Mouse (Mus musculus) cerebellum, postnatal 4 days (tissue): ENCODE measurements at regions not wholly inside any gene's neighbourhood (a gene's known extent, or its start where the extent isn't known, plus 50 kb on each side); places are given as distances from the start of the nearest gene placed in this dataset.

ENCODE experiments used
- DNase-seq, 2 experiments: peaks; one replicate each; pipeline ENCODE4 v3.0.0; 2022; ENCODE audit warnings: low spot score in 2 of 2, mixed read lengths in 1 of 2

GRCm38 (mm10) chr10:8072463-8072862, 116.4 kb upstream of the Tab2 start:
- no peak for DNase-seq

- no peak for DNase-seq
Measured at GRCm38 (mm10) chr10:8071858-8072257, 115.8 kb upstream of the Tab2 start.

- no peak for DNase-seq
Measured at GRCm38 (mm10) chr10:8070472-8070871, 114.4 kb upstream of the Tab2 start.

GRCm38 (mm10) chr10:8066926-8067325, 110.9 kb upstream of the Tab2 start:
- DNase-seq = no peak

- no peak for DNase-seq
Measured at GRCm38 (mm10) chr10:8065746-8066145, 109.7 kb upstream of the Tab2 start.

- no peak for DNase-seq
Measured at GRCm38 (mm10) chr10:8064281-8064680, 108.3 kb upstream of the Tab2 start.

- peak in 1 of 2 experiments; percentile 36 for DNase-seq
Measured at GRCm38 (mm10) chr10:8063458-8064090, 107.5 kb upstream of the Tab2 start.

- DNase-seq = no peak
Measured at GRCm38 (mm10) chr10:8060987-8061386, 105.0 kb upstream of the Tab2 start.

- DNase-seq = no peak
Measured at GRCm38 (mm10) chr10:8059769-8060168, 103.7 kb upstream of the Tab2 start.

GRCm38 (mm10) chr10:8057855-8058254, 101.8 kb upstream of the Tab2 start:
- DNase-seq = no peak

GRCm38 (mm10) chr10:8055293-8055692, 99.3 kb upstream of the Tab2 start:
- no peak for DNase-seq

GRCm38 (mm10) chr10:8043416-8044163, 87.6 kb upstream of the Tab2 start:
- DNase-seq = no peak

GRCm38 (mm10) chr10:8042306-8042705, 86.3 kb upstream of the Tab2 start:
- DNase-seq = no peak

GRCm38 (mm10) chr10:8041790-8042189, 85.8 kb upstream of the Tab2 start:
- no peak for DNase-seq

- no peak for DNase-seq
Measured at GRCm38 (mm10) chr10:8037986-8038631, 82.1 kb upstream of the Tab2 start.

GRCm38 (mm10) chr10:8036293-8036692, 80.3 kb upstream of the Tab2 start:
- no peak for DNase-seq

GRCm38 (mm10) chr10:8035310-8035709, 79.3 kb upstream of the Tab2 start:
- DNase-seq = no peak

GRCm38 (mm10) chr10:8032203-8032602, 76.2 kb upstream of the Tab2 start:
- DNase-seq = no peak

- no peak for DNase-seq
Measured at GRCm38 (mm10) chr10:8028840-8029239, 72.8 kb upstream of the Tab2 start.

- DNase-seq = no peak
Measured at GRCm38 (mm10) chr10:8027023-8027422, 71.0 kb upstream of the Tab2 start.

- no peak for DNase-seq
Measured at GRCm38 (mm10) chr10:8023741-8024140, 67.7 kb upstream of the Tab2 start.

- DNase-seq = no peak
Measured at GRCm38 (mm10) chr10:8021971-8022370, 65.9 kb upstream of the Tab2 start.
